Mouse (Mus musculus): Measurements from ENCODE around the gene Trpm3.

DNA sequence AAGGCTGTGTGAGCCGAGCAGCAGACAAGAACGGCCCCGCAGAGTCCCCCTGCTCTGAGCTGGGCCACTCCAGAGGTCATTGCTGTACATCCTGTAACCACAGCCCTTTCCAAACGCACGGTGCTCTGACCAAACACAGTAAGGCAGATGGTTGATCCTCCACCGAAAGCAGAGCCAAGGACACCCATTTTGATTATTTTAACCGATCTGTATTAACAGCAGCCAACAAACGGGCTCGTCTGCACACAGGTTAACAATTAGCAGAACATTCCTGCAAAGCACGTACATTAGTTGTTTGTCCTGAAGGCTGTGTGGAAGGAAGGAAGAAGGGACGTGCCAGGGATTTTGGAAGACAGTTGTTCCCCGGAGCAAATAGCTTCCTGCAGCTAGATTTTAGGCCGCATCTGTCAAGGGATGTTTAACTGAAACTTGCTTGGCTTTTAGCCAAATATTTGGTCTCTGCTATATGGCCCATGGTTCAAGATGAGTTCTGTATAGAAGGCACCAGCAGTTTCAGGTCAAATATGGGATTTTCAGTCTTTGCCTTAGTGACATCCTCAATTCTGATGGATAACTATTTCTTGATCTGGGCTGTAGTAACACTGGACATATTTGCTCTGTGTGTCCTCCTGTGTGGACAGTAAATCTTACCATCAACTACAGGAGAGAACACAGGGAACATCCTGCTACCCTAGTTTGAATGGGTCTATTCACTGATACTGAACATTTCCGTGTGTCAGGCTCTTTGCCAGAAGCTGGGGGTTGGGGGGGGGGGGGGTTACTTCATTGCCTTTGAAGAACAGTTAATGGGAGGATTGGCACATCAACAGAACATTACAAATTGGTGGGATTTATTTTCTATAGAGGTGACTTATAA lies 800.2 kb downstream of the Trpm3 start:
- TF ChIP-seq CTCF (IDR thresholded peaks at IDR 0.05; ENCODE audit: low read depth) (no peak), EP300 (IDR thresholded peaks at IDR 0.05; ENCODE audit: low read depth) (no peak)
